Mouse (Mus musculus): Measurements from ENCODE around the gene Ndrg4.

The Ndrg4 gene

GRCm38 (mm10) chr8:95688073-95688672 lies 11.4 kb downstream of the Ndrg4 start:
- DNase-seq, result peak; percentile 68 to 76

- no peak for DNase-seq
Observed at GRCm38 (mm10) chr8:95690929-95691541, 14.3 kb downstream of the Ndrg4 start.

GRCm38 (mm10) chr8:95694631-95695030 lies 17.9 kb downstream of the Ndrg4 start:
- DNase-seq, result no peak

GRCm38 (mm10) chr8:95696661-95697060 lies 19.9 kb downstream of the Ndrg4 start:
- no peak for DNase-seq

GRCm38 (mm10) chr8:95697128-95697527 lies 20.3 kb downstream of the Ndrg4 start:
- peak; percentile 73 to 86 for DNase-seq

- DNase-seq, result no peak
Observed at GRCm38 (mm10) chr8:95698179-95698578, 21.4 kb downstream of the Ndrg4 start.

- DNase-seq, result no peak
Observed at GRCm38 (mm10) chr8:95700282-95700681, 23.5 kb downstream of the Ndrg4 start.

- DNase-seq, result peak in 1 of 2 experiments; percentile 18
Observed at GRCm38 (mm10) chr8:95701809-95702208, 25.0 kb downstream of the Ndrg4 start.

GRCm38 (mm10) chr8:95702480-95703446 lies 26.0 kb downstream of the Ndrg4 start:
- peak; percentile 85 to 86 for DNase-seq

GRCm38 (mm10) chr8:95703461-95704260 lies 26.9 kb downstream of the Ndrg4 start:
- DNase-seq, result peak; percentile 29 to 48

- DNase-seq, result no peak
Observed at GRCm38 (mm10) chr8:95704538-95704937, 27.8 kb downstream of the Ndrg4 start.

GRCm38 (mm10) chr8:95709579-95709978 lies 32.8 kb downstream of the Ndrg4 start:
- no peak for DNase-seq

- peak in 1 of 2 experiments; percentile 51 for DNase-seq
Observed at GRCm38 (mm10) chr8:95711029-95711428, 34.2 kb downstream of the Ndrg4 start.

- DNase-seq, result no peak
Observed at GRCm38 (mm10) chr8:95712395-95712794, 35.6 kb downstream of the Ndrg4 start.

- DNase-seq, result peak; percentile 40 to 78
Observed at GRCm38 (mm10) chr8:95713100-95714010, 36.6 kb downstream of the Ndrg4 start.

- no peak for DNase-seq
Observed at GRCm38 (mm10) chr8:95714367-95714766, 37.6 kb downstream of the Ndrg4 start.

- DNase-seq, result no peak
Observed at GRCm38 (mm10) chr8:95714837-95715413, 38.1 kb downstream of the Ndrg4 start.

GRCm38 (mm10) chr8:95715676-95716531 lies 39.1 kb downstream of the Ndrg4 start, which contains the start of gene Setd6:
Gene Setd6 (plus strand): TSS chr8:95715881.
- peak; percentile 87 to 90 for DNase-seq

GRCm38 (mm10) chr8:95716546-95717335 lies 40.0 kb downstream of the Ndrg4 start:
- DNase-seq, result no peak

Measured in lung, postnatal 4 days (tissue).